Mouse (Mus musculus): ENCODE measurements at regions not wholly inside any gene's neighbourhood (a gene's known extent, or its start where the extent isn't known, plus 50 kb on each side); places are given as distances from the start of the nearest gene placed in this dataset.
A peak's percentile ranks its signal among the peaks of the same experiment; 100 is the strongest.

GRCm38 (mm10) chr5:133062481-133062880 is 519.3 kb upstream of the Auts2 start:
- Histone ChIP-seq H3K9me3 (ENCODE audit: control insufficient read depth, low read length) (no peaks in the 10 kb centered on the region), H3K9ac (replicated peaks; ENCODE audit: low read depth, low read length) (no peak overlapping the region), H3K27me3 (replicated peaks; ENCODE audit: control insufficient read depth, insufficient read depth, low read length) (no peaks in the 10 kb centered on the region), H3K4me1 (replicated peaks; ENCODE audit: control insufficient read depth, insufficient read depth, low read length) (no peaks in the 10 kb centered on the region), H3K27ac (ENCODE audit: low read length) (no peak overlapping the region), H3K4me3 (replicated peaks; ENCODE audit: low read length) (no peak overlapping the region), H3K4me2 (ENCODE audit: low read length) (no peak overlapping the region), H3K36me3 (ENCODE audit: control insufficient read depth, insufficient read depth) (no peaks in the 10 kb centered on the region)
- 81% methylated on average over 3 of the region's 3 CpGs for WGBS
- no peak for ATAC-seq

- no peak overlapping the region for H3K4me2 ChIP-seq (ENCODE audit: low read length)
- H3K27ac ChIP-seq (ENCODE audit: low read length) = no peak overlapping the region
- peaks cover 6% of the 10 kb centered on the region; the same call in 1 of the 2 replicates for H3K4me1 ChIP-seq (replicated peaks; ENCODE audit: control insufficient read depth, insufficient read depth, low read length)
- H3K27me3 ChIP-seq (replicated peaks; ENCODE audit: control insufficient read depth, insufficient read depth, low read length) = no peaks in the 10 kb centered on the region
- no peak overlapping the region for H3K9ac ChIP-seq (replicated peaks; ENCODE audit: low read depth, low read length)
- H3K9me3 ChIP-seq (ENCODE audit: control insufficient read depth, low read length) = 0 out of 2 replicates have a peak, but pooled peaks cover 2% of the 10 kb centered on the region
- ATAC-seq = no peak
- 97% methylated on average over 4 of the region's 4 CpGs for WGBS
- H3K4me3 ChIP-seq (replicated peaks; ENCODE audit: low read length) = no peak overlapping the region
- H3K36me3 ChIP-seq (ENCODE audit: control insufficient read depth, insufficient read depth) = no peaks in the 10 kb centered on the region
Measured at GRCm38 (mm10) chr5:133047456-133047855, 504.3 kb upstream of the Auts2 start.

- H3K4me3 ChIP-seq (replicated peaks; ENCODE audit: low read length) = no peak overlapping the region
- H3K4me1 ChIP-seq (replicated peaks; ENCODE audit: control insufficient read depth, insufficient read depth, low read length) = peaks cover 6% of the 10 kb centered on the region; the same call in 1 of the 2 replicates
- no peaks in the 10 kb centered on the region for H3K36me3 ChIP-seq (ENCODE audit: control insufficient read depth, insufficient read depth)
- no peak overlapping the region for H3K9ac ChIP-seq (replicated peaks; ENCODE audit: low read depth, low read length)
- no peaks in the 10 kb centered on the region for H3K27me3 ChIP-seq (replicated peaks; ENCODE audit: control insufficient read depth, insufficient read depth, low read length)
- no peak overlapping the region for H3K4me2 ChIP-seq (ENCODE audit: low read length)
- 0 out of 2 replicates have a peak, but pooled peaks cover 2% of the 10 kb centered on the region for H3K9me3 ChIP-seq (ENCODE audit: control insufficient read depth, low read length)
- H3K27ac ChIP-seq (ENCODE audit: low read length) = no peak overlapping the region
- 49% methylated on average over 9 of the region's 9 CpGs for WGBS
- ATAC-seq = no peak
Measured at GRCm38 (mm10) chr5:133045637-133046036, 502.5 kb upstream of the Auts2 start.

- Histone ChIP-seq H3K27ac (ENCODE audit: low read length) (no peak overlapping the region), H3K9me3 (ENCODE audit: control insufficient read depth, low read length) (peaks cover 7% of the 10 kb centered on the region; the same call in 1 of the 2 replicates), H3K4me1 (replicated peaks; ENCODE audit: control insufficient read depth, insufficient read depth, low read length) (no peaks in the 10 kb centered on the region), H3K27me3 (replicated peaks; ENCODE audit: control insufficient read depth, insufficient read depth, low read length) (no peaks in the 10 kb centered on the region), H3K36me3 (ENCODE audit: control insufficient read depth, insufficient read depth) (no peaks in the 10 kb centered on the region), H3K9ac (replicated peaks; ENCODE audit: low read depth, low read length) (no peak overlapping the region), H3K4me2 (ENCODE audit: low read length) (no peak overlapping the region), H3K4me3 (replicated peaks; ENCODE audit: low read length) (no peak overlapping the region)
- 95% methylated on average over 4 of the region's 4 CpGs for WGBS
- ATAC-seq = no peak
Measured at GRCm38 (mm10) chr5:133027590-133027989, 484.4 kb upstream of the Auts2 start.

- Histone ChIP-seq H3K27ac (ENCODE audit: low read length) (no peak overlapping the region), H3K9ac (replicated peaks; ENCODE audit: low read depth, low read length) (no peak overlapping the region), H3K4me2 (ENCODE audit: low read length) (no peak overlapping the region), H3K4me1 (replicated peaks; ENCODE audit: control insufficient read depth, insufficient read depth, low read length) (no peaks in the 10 kb centered on the region), H3K4me3 (replicated peaks; ENCODE audit: low read length) (no peak overlapping the region), H3K27me3 (replicated peaks; ENCODE audit: control insufficient read depth, insufficient read depth, low read length) (no peaks in the 10 kb centered on the region), H3K36me3 (ENCODE audit: control insufficient read depth, insufficient read depth) (no peaks in the 10 kb centered on the region), H3K9me3 (ENCODE audit: control insufficient read depth, low read length) (peaks cover 7% of the 10 kb centered on the region; the same call in 1 of the 2 replicates)
- WGBS = 86% methylated on average over 4 of the region's 4 CpGs
- ATAC-seq = no peak
Measured at GRCm38 (mm10) chr5:133025121-133025520, 482.0 kb upstream of the Auts2 start.

- Histone ChIP-seq H3K4me3 (replicated peaks; ENCODE audit: low read length) (no peak overlapping the region), H3K4me1 (replicated peaks; ENCODE audit: control insufficient read depth, insufficient read depth, low read length) (no peaks in the 10 kb centered on the region), H3K9me3 (ENCODE audit: control insufficient read depth, low read length) (no peaks in the 10 kb centered on the region), H3K4me2 (ENCODE audit: low read length) (no peak overlapping the region), H3K27ac (ENCODE audit: low read length) (no peak overlapping the region), H3K9ac (replicated peaks; ENCODE audit: low read depth, low read length) (no peak overlapping the region), H3K27me3 (replicated peaks; ENCODE audit: control insufficient read depth, insufficient read depth, low read length) (no peaks in the 10 kb centered on the region), H3K36me3 (ENCODE audit: control insufficient read depth, insufficient read depth) (no peaks in the 10 kb centered on the region)
- ATAC-seq = no peak
Measured at GRCm38 (mm10) chr5:133020821-133021220, 477.7 kb upstream of the Auts2 start.

GRCm38 (mm10) chr5:133020116-133020515 is 477.0 kb upstream of the Auts2 start:
- Histone ChIP-seq H3K9me3 (ENCODE audit: control insufficient read depth, low read length) (no peaks in the 10 kb centered on the region), H3K36me3 (ENCODE audit: control insufficient read depth, insufficient read depth) (no peaks in the 10 kb centered on the region), H3K27ac (ENCODE audit: low read length) (no peak overlapping the region), H3K4me2 (ENCODE audit: low read length) (no peak overlapping the region), H3K9ac (replicated peaks; ENCODE audit: low read depth, low read length) (no peak overlapping the region), H3K4me1 (replicated peaks; ENCODE audit: control insufficient read depth, insufficient read depth, low read length) (no peaks in the 10 kb centered on the region), H3K4me3 (replicated peaks; ENCODE audit: low read length) (no peak overlapping the region), H3K27me3 (replicated peaks; ENCODE audit: control insufficient read depth, insufficient read depth, low read length) (no peaks in the 10 kb centered on the region)
- ATAC-seq = no peak
- WGBS = 53% methylated on average over 1 of the region's 1 CpGs

GRCm38 (mm10) chr5:133010624-133011575 is 467.8 kb upstream of the Auts2 start:
- no peaks in the 10 kb centered on the region for H3K27me3 ChIP-seq (replicated peaks; ENCODE audit: control insufficient read depth, insufficient read depth, low read length)
- peak; percentile 90 for ATAC-seq
- peak overlapping the region; percentile 44 for H3K27ac ChIP-seq (ENCODE audit: low read length)
- H3K4me1 ChIP-seq (replicated peaks; ENCODE audit: control insufficient read depth, insufficient read depth, low read length) = peaks cover 11% of the 10 kb centered on the region; the same call in 1 of the 2 replicates
- 40% methylated on average over 14 of the region's 14 CpGs for WGBS
- no peak overlapping the region for H3K9ac ChIP-seq (replicated peaks; ENCODE audit: low read depth, low read length)
- no peaks in the 10 kb centered on the region for H3K9me3 ChIP-seq (ENCODE audit: control insufficient read depth, low read length)
- H3K36me3 ChIP-seq (ENCODE audit: control insufficient read depth, insufficient read depth) = no peaks in the 10 kb centered on the region
- no peak overlapping the region for H3K4me3 ChIP-seq (replicated peaks; ENCODE audit: low read length)
- H3K4me2 ChIP-seq (ENCODE audit: low read length) = no peak overlapping the region

- Histone ChIP-seq H3K36me3 (ENCODE audit: control insufficient read depth, insufficient read depth) (no peaks in the 10 kb centered on the region), H3K27ac (ENCODE audit: low read length) (no peak overlapping the region), H3K27me3 (replicated peaks; ENCODE audit: control insufficient read depth, insufficient read depth, low read length) (no peaks in the 10 kb centered on the region), H3K4me3 (replicated peaks; ENCODE audit: low read length) (no peak overlapping the region), H3K4me1 (replicated peaks; ENCODE audit: control insufficient read depth, insufficient read depth, low read length) (no peaks in the 10 kb centered on the region), H3K4me2 (ENCODE audit: low read length) (no peak overlapping the region), H3K9me3 (ENCODE audit: control insufficient read depth, low read length) (no peaks in the 10 kb centered on the region), H3K9ac (replicated peaks; ENCODE audit: low read depth, low read length) (no peak overlapping the region)
- ATAC-seq = no peak
- WGBS = 94% methylated on average over 7 of the region's 7 CpGs
Measured at GRCm38 (mm10) chr5:132982866-132983265, 439.7 kb upstream of the Auts2 start.
